Mouse (Mus musculus) regulatory T cell (primary cell): Measurements from ENCODE around the gene Lrrc8d.

Experiments
- in situ Hi-C: fragments of 300-600 bp; cut with MboI, MseI; formaldehyde crosslinking; loops from one replicate; pipeline ENCODE4 v1.15.1; 2025; ENCODE audit warnings: high pct_unique_total_duplicates

Gene Lrrc8d

GRCm38 (mm10) chr5:105699141-105700069 is at the start of gene Lrrc8d:
Gene Lrrc8d (plus strand): TSS chr5:105699969.
- in situ Hi-C loops: loop anchor here (5.0 kb wide), 1 partner anchor 98 kb away; no protein-coding TSS in a partner anchor

- in situ Hi-C loops: loop anchor here (5.0 to 10.0 kb wide), 3 partner anchors 46 to 244 kb away; no protein-coding TSS in a partner anchor
Observed at GRCm38 (mm10) chr5:105650728-105651479, 48.9 kb upstream of the Lrrc8d start.

GRCm38 (mm10) chr5:105651561-105651991 is 48.2 kb upstream of the Lrrc8d start:
- in situ Hi-C loops: loop anchor here (5.0 to 10.0 kb wide), 3 partner anchors 47 to 244 kb away; no protein-coding TSS in a partner anchor

- in situ Hi-C loops: loop anchor here (5.0 to 10.0 kb wide), 3 partner anchors 50 to 247 kb away; no protein-coding TSS in a partner anchor
Observed at GRCm38 (mm10) chr5:105654237-105655063, 45.3 kb upstream of the Lrrc8d start.

- in situ Hi-C loops: loop anchor here (10.0 kb wide), 1 partner anchor 50 kb away; no protein-coding TSS in a partner anchor
Observed at GRCm38 (mm10) chr5:105655100-105655734, 44.6 kb upstream of the Lrrc8d start.

GRCm38 (mm10) chr5:105661894-105662293 is 37.9 kb upstream of the Lrrc8d start:
- in situ Hi-C loops: no loop called here

GRCm38 (mm10) chr5:105666930-105667329 is 32.8 kb upstream of the Lrrc8d start:
- in situ Hi-C loops: no loop called here

- in situ Hi-C loops: no loop called here
Observed at GRCm38 (mm10) chr5:105667411-105667810, 32.4 kb upstream of the Lrrc8d start.

GRCm38 (mm10) chr5:105669086-105669485 is 30.7 kb upstream of the Lrrc8d start:
- in situ Hi-C loops: no loop called here

GRCm38 (mm10) chr5:105669508-105670353 is 30.0 kb upstream of the Lrrc8d start:
- in situ Hi-C loops: no loop called here

GRCm38 (mm10) chr5:105672332-105672731 is 27.4 kb upstream of the Lrrc8d start:
- in situ Hi-C loops: no loop called here

- in situ Hi-C loops: no loop called here
Observed at GRCm38 (mm10) chr5:105675511-105675910, 24.3 kb upstream of the Lrrc8d start.

- in situ Hi-C loops: no loop called here
Observed at GRCm38 (mm10) chr5:105677071-105677470, 22.7 kb upstream of the Lrrc8d start.

- in situ Hi-C loops: no loop called here
Observed at GRCm38 (mm10) chr5:105678243-105678642, 21.5 kb upstream of the Lrrc8d start.

- in situ Hi-C loops: no loop called here
Observed at GRCm38 (mm10) chr5:105679261-105679660, 20.5 kb upstream of the Lrrc8d start.

GRCm38 (mm10) chr5:105679921-105680843 is 19.6 kb upstream of the Lrrc8d start:
- in situ Hi-C loops: no loop called here

GRCm38 (mm10) chr5:105682143-105682611 is 17.6 kb upstream of the Lrrc8d start:
- in situ Hi-C loops: no loop called here

- in situ Hi-C loops: no loop called here
Observed at GRCm38 (mm10) chr5:105683912-105684350, 15.8 kb upstream of the Lrrc8d start.
